Mouse (Mus musculus) bone marrow, adult 2 months (tissue): ENCODE measurements around the gene Med13l.

ENCODE experiments used
- CTCF ChIP-seq: fragments of 200-500 bp; IDR thresholded peaks from 2 replicates; pipeline ENCODE4 v1.5.1; 2011; ENCODE audit warnings: low read length, control low read depth; ENCODE audit not compliant: control insufficient read depth, insufficient read depth
- POLR2A ChIP-seq: fragments of 200-500 bp; IDR thresholded peaks from 2 replicates; pipeline ENCODE4 v1.6.1; 2011; ENCODE audit warnings: low read depth, mild to moderate bottlenecking, control low read depth, low read length, borderline replicate concordance; ENCODE audit not compliant: control insufficient read depth

- TF ChIP-seq CTCF (no peak), POLR2A (no peak)
Measured at GRCm38 (mm10) chr5:118773866-118774265, 213.4 kb downstream of the Med13l start.
